Mouse (Mus musculus): Measurements from ENCODE around the gene Edem3. TPM values are rescaled to one million over a fixed set of nuclear protein-coding genes. Genes with fewer than 3 reads are reported as not detected.

The Edem3 gene
- polyA plus RNA-seq, 1 experiment from 2014 or later = 8.5 TPM

GRCm38 (mm10) chr1:151810628-151811421, 55.7 kb downstream of the Edem3 start:
- no peak overlapping the region for H3K4me2 ChIP-seq (replicated peaks; ENCODE audit: low read depth)
- H3K36me3 ChIP-seq (ENCODE audit: control insufficient read depth, insufficient read depth) = peaks cover 58% of the 10 kb centered on the region
- 82% methylated on average over 7 of the region's 7 CpGs for WGBS
- H3K27ac ChIP-seq (ENCODE audit: low read depth, low read length) = no peak overlapping the region
- H3K9ac ChIP-seq (ENCODE audit: low read depth, low read length) = no peak overlapping the region
- ATAC-seq = no peak
- no peaks in the 10 kb centered on the region for H3K4me1 ChIP-seq (replicated peaks; ENCODE audit: control insufficient read depth, insufficient read depth, low read length)
- TF ChIP-seq CTCF (IDR thresholded peaks at IDR 0.05; ENCODE audit: low read depth) = no peak
- no peaks in the 10 kb centered on the region for H3K27me3 ChIP-seq (replicated peaks; ENCODE audit: control insufficient read depth, insufficient read depth, low read length)
- no peaks in the 10 kb centered on the region for H3K9me3 ChIP-seq (ENCODE audit: control insufficient read depth)
- no peak overlapping the region for H3K4me3 ChIP-seq (ENCODE audit: low read depth, low read length)

- Histone ChIP-seq H3K4me3 (ENCODE audit: low read depth, low read length) (no peak overlapping the region), H3K9me3 (ENCODE audit: control insufficient read depth) (no peaks in the 10 kb centered on the region), H3K36me3 (ENCODE audit: control insufficient read depth, insufficient read depth) (peaks cover 56% of the 10 kb centered on the region), H3K27me3 (replicated peaks; ENCODE audit: control insufficient read depth, insufficient read depth, low read length) (no peaks in the 10 kb centered on the region), H3K4me1 (replicated peaks; ENCODE audit: control insufficient read depth, insufficient read depth, low read length) (no peaks in the 10 kb centered on the region), H3K9ac (ENCODE audit: low read depth, low read length) (no peak overlapping the region), H3K4me2 (replicated peaks; ENCODE audit: low read depth) (no peak overlapping the region), H3K27ac (ENCODE audit: low read depth, low read length) (no peak overlapping the region)
- no peak for ATAC-seq
- TF ChIP-seq CTCF (IDR thresholded peaks at IDR 0.05; ENCODE audit: low read depth) = no peak
- WGBS = 93% methylated on average over 16 of the region's 16 CpGs
These were observed 56.3 kb downstream of the Edem3 start for GRCm38 (mm10) chr1:151811456-151811855.

- Histone ChIP-seq H3K4me3 (ENCODE audit: low read depth, low read length) (no peak overlapping the region), H3K27me3 (replicated peaks; ENCODE audit: control insufficient read depth, insufficient read depth, low read length) (no peaks in the 10 kb centered on the region), H3K27ac (ENCODE audit: low read depth, low read length) (no peak overlapping the region), H3K4me1 (replicated peaks; ENCODE audit: control insufficient read depth, insufficient read depth, low read length) (no peaks in the 10 kb centered on the region), H3K9me3 (ENCODE audit: control insufficient read depth) (no peaks in the 10 kb centered on the region), H3K9ac (ENCODE audit: low read depth, low read length) (no peak overlapping the region), H3K4me2 (replicated peaks; ENCODE audit: low read depth) (no peak overlapping the region), H3K36me3 (ENCODE audit: control insufficient read depth, insufficient read depth) (peaks cover 54% of the 10 kb centered on the region)
- no peak for TF ChIP-seq CTCF (IDR thresholded peaks at IDR 0.05; ENCODE audit: low read depth)
- 91% methylated on average over 13 of the region's 13 CpGs for WGBS
- ATAC-seq = no peak
These were observed 57.0 kb downstream of the Edem3 start for GRCm38 (mm10) chr1:151812004-151812712.

- Histone ChIP-seq H3K36me3 (ENCODE audit: control insufficient read depth, insufficient read depth) (peaks cover 44% of the 10 kb centered on the region), H3K9ac (ENCODE audit: low read depth, low read length) (no peak overlapping the region), H3K27ac (ENCODE audit: low read depth, low read length) (no peak overlapping the region), H3K27me3 (replicated peaks; ENCODE audit: control insufficient read depth, insufficient read depth, low read length) (no peaks in the 10 kb centered on the region), H3K4me1 (replicated peaks; ENCODE audit: control insufficient read depth, insufficient read depth, low read length) (no peaks in the 10 kb centered on the region), H3K4me2 (replicated peaks; ENCODE audit: low read depth) (no peak overlapping the region), H3K9me3 (ENCODE audit: control insufficient read depth) (no peaks in the 10 kb centered on the region), H3K4me3 (ENCODE audit: low read depth, low read length) (no peak overlapping the region)
- no peak for ATAC-seq
- 91% methylated on average over 3 of the region's 3 CpGs for WGBS
- no peak for TF ChIP-seq CTCF (IDR thresholded peaks at IDR 0.05; ENCODE audit: low read depth)
These were observed 60.9 kb downstream of the Edem3 start for GRCm38 (mm10) chr1:151816051-151816450.

GRCm38 (mm10) chr1:151819190-151819589, 64.0 kb downstream of the Edem3 start:
- peaks cover 28% of the 10 kb centered on the region for H3K36me3 ChIP-seq (ENCODE audit: control insufficient read depth, insufficient read depth)
- TF ChIP-seq CTCF (IDR thresholded peaks at IDR 0.05; ENCODE audit: low read depth) = no peak
- 89% methylated on average over 7 of the region's 7 CpGs for WGBS

GRCm38 (mm10) chr1:151820457-151820856, 65.3 kb downstream of the Edem3 start:
- WGBS = 27% methylated on average over 5 of the region's 5 CpGs
- Histone ChIP-seq H3K4me3 (ENCODE audit: low read depth, low read length) (no peak overlapping the region), H3K9ac (ENCODE audit: low read depth, low read length) (no peak overlapping the region), H3K36me3 (ENCODE audit: control insufficient read depth, insufficient read depth) (peaks cover 20% of the 10 kb centered on the region), H3K27ac (ENCODE audit: low read depth, low read length) (no peak overlapping the region), H3K4me2 (replicated peaks; ENCODE audit: low read depth) (no peak overlapping the region), H3K9me3 (ENCODE audit: control insufficient read depth) (no peaks in the 10 kb centered on the region), H3K4me1 (replicated peaks; ENCODE audit: control insufficient read depth, insufficient read depth, low read length) (no peaks in the 10 kb centered on the region), H3K27me3 (replicated peaks; ENCODE audit: control insufficient read depth, insufficient read depth, low read length) (no peaks in the 10 kb centered on the region)
- TF ChIP-seq CTCF (IDR thresholded peaks at IDR 0.05; ENCODE audit: low read depth) = peak; percentile 86
- no peak for ATAC-seq

More at GRCm38 (mm10) chr1:151819190-151819589, 64.0 kb downstream of the Edem3 start:
- Histone ChIP-seq H3K27me3 (replicated peaks; ENCODE audit: control insufficient read depth, insufficient read depth, low read length) (no peaks in the 10 kb centered on the region), H3K4me3 (ENCODE audit: low read depth, low read length) (no peak overlapping the region), H3K9me3 (ENCODE audit: control insufficient read depth) (no peaks in the 10 kb centered on the region), H3K27ac (ENCODE audit: low read depth, low read length) (no peak overlapping the region), H3K4me2 (replicated peaks; ENCODE audit: low read depth) (no peak overlapping the region), H3K4me1 (replicated peaks; ENCODE audit: control insufficient read depth, insufficient read depth, low read length) (no peaks in the 10 kb centered on the region), H3K9ac (ENCODE audit: low read depth, low read length) (no peak overlapping the region)
- no peak for ATAC-seq

Data from intestine, postnatal 0 days (tissue).